Mouse (Mus musculus): ENCODE measurements around the gene Hap1.

GRCm38 (mm10) chr11:100313424-100313823, 42.5 kb downstream of the Hap1 start:
- TF ChIP-seq CTCF (IDR thresholded peaks at IDR 0.05; ENCODE audit: borderline replicate concordance, extremely low read depth, insufficient read depth, insufficient read length) (no peak), POLR2A (IDR thresholded peaks at IDR 0.05; ENCODE audit: borderline replicate concordance, extremely low read depth, insufficient read depth, insufficient read length, poor library complexity, severe bottlenecking) (no peak)
